Mouse (Mus musculus): ENCODE measurements around the gene Spaca3.

DNA sequence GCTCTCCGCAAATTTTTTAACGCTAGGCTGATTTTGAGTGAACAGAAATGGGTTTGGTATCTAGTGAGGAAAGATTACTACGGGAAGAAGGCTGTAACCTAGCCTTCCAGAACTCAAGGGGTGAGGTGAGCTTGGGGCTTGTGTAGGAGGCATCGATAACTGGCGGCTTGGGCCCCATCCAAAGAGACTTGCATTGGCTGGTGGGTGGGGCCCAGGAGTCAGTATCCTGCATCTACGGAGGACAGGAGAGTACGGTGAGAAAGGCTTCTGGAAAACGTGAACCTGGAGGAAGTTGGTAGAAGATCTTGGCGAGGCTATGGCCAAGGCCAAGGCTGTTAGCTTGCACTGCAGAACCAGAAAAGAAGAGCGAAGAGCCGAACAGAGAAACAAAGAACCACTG is 3.7 kb upstream of the Spaca3 start:
- TF ChIP-seq POLR2A (IDR thresholded peaks at IDR 0.05; ENCODE audit: borderline replicate concordance, extremely low read depth, insufficient read depth, insufficient read length, poor library complexity, severe bottlenecking): no peak
- TF ChIP-seq CTCF (IDR thresholded peaks at IDR 0.05; ENCODE audit: borderline replicate concordance, extremely low read depth, insufficient read depth, insufficient read length): no peak

Measured in brain, embryonic 14.5 days (tissue).